Mouse (Mus musculus): ENCODE results near the gene Pbld1. TPM values are rescaled to one million over a fixed set of nuclear protein-coding genes. Genes with fewer than 3 reads are reported as not detected.

Pbld1 gene
- total RNA-seq (2023): 0.16 and 0.19 TPM in 2 replicates

GRCm38 (mm10) chr10:63059862-63060261 is at the start of gene Pbld1:
Pbld1 (plus strand) TSS chr10:63060162.

DNA sequence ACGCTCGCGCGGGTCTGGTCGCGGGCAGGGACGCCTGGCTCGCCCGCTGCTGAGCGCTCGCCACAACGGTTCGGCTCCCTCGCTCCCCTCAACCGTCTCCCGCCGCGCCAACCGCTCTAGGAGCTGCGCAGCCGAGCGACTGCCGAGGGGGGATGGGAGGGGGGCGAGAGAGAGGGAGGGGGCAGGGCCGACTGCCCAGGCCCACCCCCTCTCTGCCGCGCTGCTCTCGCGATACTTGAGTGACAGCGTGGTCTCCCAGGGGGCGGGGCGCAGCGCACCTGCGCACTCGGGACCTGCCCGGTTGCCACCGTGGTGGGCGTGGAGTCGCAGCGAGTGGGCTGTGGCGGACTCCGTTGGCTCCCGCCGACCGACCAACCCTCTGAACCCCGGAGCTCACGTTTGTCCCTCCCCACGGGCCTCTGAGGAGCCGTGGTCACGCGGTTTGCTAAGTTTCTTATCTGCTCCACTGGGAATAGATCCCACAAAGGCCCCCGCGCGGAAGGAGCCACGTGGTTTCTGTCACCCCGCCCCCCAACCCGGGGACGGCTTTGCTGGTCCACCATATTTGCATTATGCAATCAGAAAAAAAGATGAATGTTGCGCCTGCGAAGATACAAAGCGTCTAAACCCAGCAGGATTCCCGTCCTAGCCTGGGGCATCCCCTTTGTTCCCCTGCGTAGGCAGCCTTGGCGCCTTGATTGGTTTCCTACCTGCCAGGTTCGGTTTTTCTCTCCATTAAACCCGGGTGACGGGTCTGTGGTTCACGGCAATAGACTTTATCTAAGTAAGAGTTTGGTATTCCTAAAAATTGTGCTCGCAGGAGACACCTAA is 36.0 kb upstream of the Pbld1 start, which contains the start of the genes Hnrnph3 and Pbld2:
Gene Hnrnph3, minus strand, starts transcription at position 469 of the 831 bp plus-strand sequence.
Gene Pbld2, plus strand, starts transcription at position 567 of the 831 bp plus-strand sequence.

DNA sequence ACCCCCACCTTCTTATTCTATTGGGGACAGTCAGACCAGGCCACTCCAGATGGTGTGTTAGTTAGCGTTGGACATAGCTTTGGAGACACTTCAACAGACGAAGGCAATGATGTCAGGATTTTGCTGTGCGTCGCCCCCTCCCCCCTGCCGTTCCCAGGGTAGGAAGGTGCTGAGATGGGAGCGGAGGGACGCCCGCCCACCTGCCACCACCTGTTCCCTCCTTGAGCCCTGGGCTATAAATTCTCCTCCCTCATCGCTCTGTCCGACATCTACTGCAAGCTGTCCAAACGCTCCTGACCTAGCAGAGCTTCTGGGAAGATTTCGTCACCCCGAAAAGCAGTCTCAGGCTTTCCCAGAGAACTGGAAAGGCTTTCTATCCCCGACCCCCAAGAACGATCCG is 39.6 kb downstream of the Pbld1 start, which contains the start of gene Atoh7:
Gene Atoh7, plus strand, starts transcription at position 131 of the 400 bp plus-strand sequence.

Other genes with a start within 250 kb of the Pbld1 start
- 1.7 and 1.9 TPM in 2 replicates for gene Tet1, start 151.2 kb upstream of the Pbld1 start, total RNA-seq (2023)
- gene Slc25a16, start 139.5 kb upstream of the Pbld1 start, total RNA-seq (2023): 26.6 and 42.8 TPM in 2 replicates
- 39.1 and 56.1 TPM in 2 replicates for gene Dna2, start 113.1 kb upstream of the Pbld1 start, total RNA-seq (2023)
- gene Rufy2, start 79.9 kb upstream of the Pbld1 start, total RNA-seq (2023): 6.4 and 11.6 TPM in 2 replicates
- gene Hnrnph3, start 35.9 kb upstream of the Pbld1 start, total RNA-seq (2023): 39.5 and 59.2 TPM in 2 replicates
- not detected in 2 replicates for gene Pbld2, start 35.8 kb upstream of the Pbld1 start, total RNA-seq (2023)
- not detected in 2 replicates for gene Atoh7, start 39.5 kb downstream of the Pbld1 start, total RNA-seq (2023)
- gene Mypn, start 143.8 kb downstream of the Pbld1 start, total RNA-seq (2023): 0.09 TPM in 1 of 2 replicates, not detected in the other
- gene Herc4, start 183.6 kb downstream of the Pbld1 start, total RNA-seq (2023): 255 and 373 TPM in 2 replicates

Measured in neutrophil, adult 65 days (primary cell).